Mouse (Mus musculus) skeletal muscle tissue, adult 2 months (tissue): Measurements from ENCODE around the gene Loxl1.

Source experiments
- DNase-seq: peaks from one replicate; pipeline ENCODE4 v3.0.0-alpha.2; 2012; ENCODE audit warnings: low read depth, low spot score

Loxl1 gene

GRCm38 (mm10) chr9:58312944-58313359 is at the start of gene Loxl1:
Loxl1 (minus strand) TSS chr9:58313186.
- peak; percentile 75 for DNase-seq

- no peak for DNase-seq
Observed at GRCm38 (mm10) chr9:58361956-58362355, 49.0 kb upstream of the Loxl1 start.

- no peak for DNase-seq
Observed at GRCm38 (mm10) chr9:58361373-58361772, 48.4 kb upstream of the Loxl1 start.

- DNase-seq, result no peak
Observed at GRCm38 (mm10) chr9:58355262-58356050, 42.5 kb upstream of the Loxl1 start.

GRCm38 (mm10) chr9:58354701-58355100 is 41.7 kb upstream of the Loxl1 start:
- DNase-seq, result no peak

DNA sequence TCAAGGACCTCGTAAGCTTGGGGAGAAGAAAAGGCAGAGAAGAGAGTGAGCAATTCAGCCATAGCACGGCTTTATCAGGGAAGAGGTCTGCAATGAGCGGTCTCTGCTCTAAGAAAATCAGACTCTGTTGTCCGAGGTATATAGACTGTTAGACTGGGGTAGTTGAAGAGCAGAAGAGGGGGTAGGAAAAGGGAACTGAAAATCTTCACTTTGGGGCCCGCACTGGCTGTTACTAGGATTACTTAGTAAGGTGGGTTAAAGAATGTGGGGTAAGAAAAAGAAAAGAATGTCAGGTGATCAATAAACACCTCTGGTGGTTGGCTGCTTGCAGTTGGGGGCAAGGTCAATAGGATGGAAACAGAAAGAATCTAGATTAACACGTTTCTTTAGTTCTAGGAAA is 40.2 kb upstream of the Loxl1 start:
- DNase-seq, result no peak

- no peak for DNase-seq
Observed at GRCm38 (mm10) chr9:58347795-58348194, 34.8 kb upstream of the Loxl1 start.

DNA sequence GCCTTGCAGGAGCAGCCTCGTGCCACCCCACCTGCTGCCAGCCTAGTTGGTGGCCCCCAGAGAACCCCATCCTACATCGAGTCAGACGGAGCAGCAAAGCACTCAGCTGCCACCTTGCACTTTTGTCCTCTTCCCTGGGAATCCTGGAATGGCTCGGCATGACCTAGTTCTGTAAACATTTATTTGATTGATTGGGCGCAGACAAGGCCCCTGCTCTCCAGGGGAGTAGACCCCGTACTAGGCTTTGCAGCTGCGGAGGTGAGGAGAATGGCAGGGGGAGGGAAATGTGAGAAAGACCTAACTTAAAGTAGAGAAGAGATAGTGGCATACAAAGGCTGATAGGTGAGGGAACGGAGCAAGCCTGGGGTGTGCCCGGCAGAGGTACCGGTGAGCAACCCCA is 33.5 kb upstream of the Loxl1 start:
- no peak for DNase-seq

- no peak for DNase-seq
Observed at GRCm38 (mm10) chr9:58345963-58346362, 33.0 kb upstream of the Loxl1 start.

DNA sequence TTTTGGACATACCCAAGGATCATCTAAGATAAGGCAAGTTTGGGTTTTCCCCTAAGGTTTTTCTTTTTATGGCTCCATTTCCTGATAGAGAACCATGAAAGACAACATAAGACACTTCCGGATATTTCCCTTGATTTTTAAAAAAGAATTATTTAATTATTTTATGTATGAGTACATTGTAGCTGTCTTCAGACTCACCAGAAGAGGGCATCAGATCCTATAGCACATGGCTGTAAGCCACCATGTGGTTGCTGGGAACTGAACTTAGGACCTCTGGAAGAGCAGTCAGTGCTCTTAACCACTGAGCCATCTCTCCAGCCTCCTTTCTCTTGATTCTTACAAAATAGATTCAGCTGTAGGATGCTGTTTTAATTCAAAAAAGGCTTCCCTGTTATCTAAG is 28.8 kb upstream of the Loxl1 start:
- DNase-seq, result no peak

DNA sequence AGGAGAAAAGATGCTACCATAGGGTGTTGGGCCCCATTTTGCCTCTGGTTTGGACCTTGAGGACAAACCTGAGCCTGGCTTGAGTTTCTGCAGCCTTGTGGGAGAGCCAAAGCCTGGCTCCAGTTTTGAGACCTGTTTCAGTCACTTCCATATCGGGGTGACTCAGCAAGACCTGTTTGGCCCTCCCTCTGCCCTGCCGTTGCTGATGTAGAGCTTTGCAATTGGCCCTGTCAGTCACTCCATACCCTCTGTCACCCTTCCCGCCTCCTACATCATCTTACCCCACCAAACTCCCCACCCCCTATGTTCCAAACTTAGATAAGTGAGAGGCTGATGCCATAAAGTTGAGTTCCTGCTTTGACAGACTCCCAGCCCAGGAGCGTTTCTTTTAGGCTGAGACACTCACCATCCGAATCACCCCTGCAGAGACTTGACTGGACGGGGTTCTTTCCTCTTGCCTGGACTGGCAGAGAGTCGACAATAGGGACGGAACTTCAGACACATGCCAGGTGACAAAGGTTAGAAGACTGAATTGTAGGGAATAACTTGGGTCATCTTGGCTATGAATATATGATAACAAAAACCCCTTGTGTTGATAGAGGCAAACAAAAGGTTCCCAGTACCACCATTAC is 23.8 kb upstream of the Loxl1 start:
- DNase-seq, result no peak

DNA sequence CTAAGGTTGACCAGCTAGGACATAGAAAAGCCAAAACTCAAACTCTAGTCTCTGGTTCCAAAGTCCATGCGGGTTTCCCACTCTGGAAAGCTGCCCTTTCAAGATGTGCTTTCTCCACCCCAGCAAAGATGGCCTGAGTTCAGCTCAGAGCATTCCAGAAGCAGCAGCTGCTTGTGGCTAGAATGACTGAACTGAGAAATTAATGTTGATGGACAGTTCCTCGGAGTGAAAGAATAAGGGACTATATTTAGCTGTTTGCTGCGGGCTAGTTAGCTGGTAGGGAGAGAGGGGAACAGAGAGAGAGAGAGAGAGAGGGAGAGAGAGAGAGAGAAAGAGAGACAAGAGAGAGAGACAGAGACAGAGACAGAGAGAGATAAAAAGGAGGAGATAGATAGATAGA is 18.3 kb upstream of the Loxl1 start:
- DNase-seq, result no peak

DNA sequence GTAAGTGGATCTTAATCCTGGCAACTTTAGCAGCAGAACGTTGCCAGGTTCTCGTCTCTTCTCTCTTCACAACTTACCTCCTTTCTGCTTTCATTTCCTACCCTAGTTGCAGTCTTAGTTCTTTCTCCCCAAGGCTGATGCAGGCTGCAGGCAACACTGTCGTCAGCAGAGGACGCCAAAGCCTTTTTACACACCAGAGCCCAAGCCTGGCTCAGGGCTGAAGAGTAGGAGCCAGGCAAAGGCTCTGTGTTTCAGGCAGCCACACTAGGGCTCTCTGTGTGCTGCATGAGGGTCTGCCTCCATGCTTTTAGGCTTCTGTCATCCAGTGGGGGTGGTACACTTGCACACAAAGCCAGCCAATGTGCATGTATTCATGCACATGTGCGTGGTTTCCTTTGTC is 17.3 kb upstream of the Loxl1 start:
- no peak for DNase-seq

DNA sequence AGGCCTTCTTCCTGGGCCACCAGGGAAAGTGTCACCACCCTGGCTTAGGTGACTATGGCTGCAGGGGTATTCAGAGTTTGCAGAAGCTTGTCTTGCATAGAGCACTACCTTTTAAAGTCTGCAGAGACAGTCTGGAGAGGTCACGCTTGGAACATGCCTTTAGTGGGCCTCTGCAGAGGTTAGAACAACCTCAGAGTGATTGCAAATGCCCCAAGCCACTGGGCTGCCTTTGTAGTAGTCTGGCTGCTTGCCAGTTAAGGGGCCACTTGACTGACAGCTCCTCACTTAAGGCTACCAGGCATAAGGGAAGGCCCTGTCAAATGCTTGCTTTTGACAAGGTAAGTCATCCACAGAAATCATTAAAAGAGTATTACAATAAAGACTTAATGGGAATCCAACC is 14.4 kb upstream of the Loxl1 start:
- no peak for DNase-seq

GRCm38 (mm10) chr9:58326477-58327180 is 13.6 kb upstream of the Loxl1 start:
- DNase-seq, result no peak

- DNase-seq, result no peak
Observed at GRCm38 (mm10) chr9:58321681-58322080, 8.7 kb upstream of the Loxl1 start.

DNA sequence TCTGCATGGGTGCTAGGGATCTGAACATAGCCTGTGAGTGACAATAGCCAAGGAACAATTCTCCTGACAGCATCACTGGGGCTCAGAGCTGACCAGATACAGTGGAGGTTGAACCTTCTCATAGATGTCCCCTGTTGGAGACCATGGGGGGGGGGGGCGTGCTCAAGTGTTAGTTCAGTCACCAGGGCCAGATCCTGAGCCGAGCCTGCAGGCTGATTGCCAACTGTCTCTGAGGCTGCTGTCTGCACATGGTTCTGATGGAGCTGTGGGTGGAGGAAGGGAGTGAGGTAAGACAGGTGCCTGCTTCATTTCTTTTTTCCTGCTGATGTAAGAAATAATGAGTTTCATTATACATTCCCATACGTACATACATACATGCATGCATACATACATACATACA is 5.3 kb upstream of the Loxl1 start:
- DNase-seq, result no peak

DNA sequence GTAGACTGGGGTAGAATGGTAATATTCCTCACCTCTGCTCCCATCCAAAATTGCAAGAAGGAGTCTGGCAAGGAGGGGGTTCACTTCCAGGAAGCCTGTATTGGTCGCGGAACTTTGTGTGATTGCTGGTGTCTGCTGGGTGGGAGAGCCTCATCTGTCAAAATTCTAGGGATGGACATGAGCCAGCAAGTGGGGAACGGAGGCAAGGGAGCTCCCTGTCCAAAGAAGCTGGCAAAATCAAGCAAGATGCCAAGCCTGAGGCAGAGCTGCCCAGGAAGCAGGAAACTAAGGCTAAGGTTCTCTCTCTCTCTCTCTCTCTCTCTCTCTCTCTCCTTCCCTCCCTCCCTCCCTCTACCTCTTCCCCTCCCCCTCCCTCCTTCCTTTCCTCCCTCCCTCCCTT is 4.4 kb upstream of the Loxl1 start:
- DNase-seq, result no peak

DNA sequence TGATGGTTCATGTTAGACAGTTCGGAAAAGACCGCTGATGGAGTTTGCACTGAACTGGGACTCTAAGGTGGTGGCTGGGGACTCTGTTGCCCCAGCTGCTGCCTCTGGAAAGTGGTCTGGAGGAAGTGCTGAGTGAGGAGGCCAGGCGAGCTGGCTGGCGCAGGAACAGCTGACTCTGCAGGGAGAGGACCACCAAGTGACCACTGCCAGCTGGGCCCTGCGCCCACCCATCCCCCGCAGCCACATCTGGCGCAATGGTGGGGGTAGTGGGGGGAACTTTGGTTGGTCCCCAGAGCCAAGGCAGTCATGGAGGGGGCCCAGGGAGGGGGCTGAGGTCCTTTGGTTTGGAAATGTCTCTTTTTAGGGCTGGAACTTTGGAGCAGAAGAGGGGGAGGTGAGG is 3.8 kb upstream of the Loxl1 start:
- no peak for DNase-seq

- no peak for DNase-seq
Observed at GRCm38 (mm10) chr9:58315850-58316249, 2.9 kb upstream of the Loxl1 start.

DNA sequence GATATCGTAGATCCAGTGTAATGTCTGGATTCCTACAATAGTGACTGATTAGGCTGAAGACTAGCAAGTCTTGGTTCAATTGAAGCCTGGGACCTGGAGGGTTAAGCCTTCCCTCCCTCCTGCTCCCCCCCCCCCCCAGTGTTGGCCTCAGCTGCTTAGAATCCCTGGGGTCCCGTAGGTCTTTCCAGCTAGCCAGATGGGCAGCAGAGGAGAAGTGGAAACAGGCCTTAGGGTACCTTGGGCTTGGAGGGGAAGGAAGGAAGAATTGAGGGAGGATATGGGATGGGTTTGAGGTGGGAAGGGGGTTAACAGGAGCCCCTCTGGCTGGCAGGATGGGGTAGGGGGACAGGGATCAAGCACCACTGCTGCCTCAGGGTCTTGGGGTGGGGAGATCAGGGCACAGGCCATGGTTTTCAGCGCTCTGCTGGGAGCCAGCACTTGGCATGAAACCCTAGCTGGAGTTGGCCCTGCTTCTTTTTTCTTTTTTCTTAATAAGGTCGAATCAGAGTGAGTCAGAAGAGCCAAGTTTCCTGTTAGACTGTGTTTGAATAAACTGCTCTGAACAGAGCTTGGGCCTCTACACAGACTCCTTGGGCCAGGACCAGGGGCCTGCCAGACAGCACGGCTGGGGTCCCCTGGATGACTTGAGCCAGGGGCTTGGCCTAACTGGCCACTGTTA is 1.8 kb upstream of the Loxl1 start:
- no peak for DNase-seq
